Mouse (Mus musculus) CD8-positive naive resting alpha-beta T cell, adult 57 days (primary cell): ENCODE measurements around the gene Fgf10. TPM values are rescaled to one million over a fixed set of nuclear protein-coding genes. Genes with fewer than 3 reads are reported as not detected.

Source experiments
- total RNA-seq: library from RNA; stranded (reverse); gene quantifications from one replicate; pipeline ENCODE4 v1.2.4, GENCODE M21; 2023

Fgf10 gene
- total RNA-seq: not detected

DNA sequence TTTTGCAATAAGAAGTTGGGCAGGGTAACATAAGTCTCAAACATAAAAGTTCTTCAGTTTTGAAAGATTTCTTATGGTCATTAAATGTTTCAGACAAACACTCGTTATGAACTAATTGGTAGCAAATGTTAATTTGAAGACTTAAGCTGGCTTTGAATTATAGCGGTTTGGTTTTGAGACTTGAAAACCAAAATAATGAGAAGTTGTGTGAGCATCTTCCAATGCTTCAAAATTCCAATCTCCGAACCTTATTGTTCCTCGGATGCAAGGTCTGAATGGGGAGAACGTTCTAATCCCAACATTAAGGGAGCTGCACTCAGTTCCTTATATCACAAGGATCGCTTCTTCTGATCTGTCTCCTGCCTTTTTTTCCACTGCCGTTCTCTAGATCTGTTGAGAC is at the start of gene Fgf10:
Fgf10 (plus strand) TSS at position 301 of the 400 bp plus-strand sequence.

